Mouse (Mus musculus) CH12.LX (cell line): ENCODE measurements at regions not wholly inside any gene's neighbourhood (a gene's known extent, or its start where the extent isn't known, plus 50 kb on each side); places are given as distances from the start of the nearest gene placed in this dataset.

Source experiments
- CHD1 ChIP-seq: IDR thresholded peaks from 2 replicates; pipeline ENCODE4 v1.6.1; 2012; ENCODE audit warnings: low read depth, low read length, improper control_type of control experiment, inconsistent platforms
- EP300 ChIP-seq: IDR thresholded peaks from 2 replicates; pipeline ENCODE4 v1.6.1; 2011; ENCODE audit warnings: low read length, improper control_type of control experiment
- MAX ChIP-seq: IDR thresholded peaks from 2 replicates; pipeline ENCODE4 v1.6.1; 2011; ENCODE audit warnings: low read length, improper control_type of control experiment
- POLR2A ChIP-seq: IDR thresholded peaks from 2 replicates; pipeline ENCODE4 v1.6.1; 2011; ENCODE audit warnings: low read depth, mild to moderate bottlenecking, improper control_type of control experiment, low read length
- POLR2AphosphoS2 ChIP-seq: IDR thresholded peaks from 2 replicates; pipeline ENCODE4 v1.6.1; 2011; ENCODE audit warnings: low read depth, low read length, improper control_type of control experiment

DNA sequence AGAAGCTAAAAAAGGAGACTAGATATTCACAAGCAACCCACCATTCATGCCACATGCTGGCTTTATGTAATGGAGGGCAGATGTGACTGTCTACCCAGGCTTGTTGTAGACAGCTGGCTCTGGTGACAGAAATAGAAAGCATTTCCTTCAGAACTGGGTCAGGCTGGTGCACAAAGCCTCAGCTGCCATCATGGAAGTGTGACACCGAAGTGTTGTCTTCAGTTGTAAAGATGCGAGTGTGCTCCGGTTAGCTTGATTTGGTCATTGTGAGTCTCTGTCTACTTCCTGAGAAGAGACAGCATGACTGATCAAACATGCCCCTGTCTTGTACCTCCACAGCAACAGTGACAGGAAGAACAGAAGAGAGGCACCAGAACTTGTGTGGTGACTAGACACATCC, 77.7 kb upstream of the Itga6 start:
- TF ChIP-seq POLR2AphosphoS2 (no peak), CHD1 (no peak), POLR2A (no peak), MAX (no peak), EP300 (no peak)
